8 mouse cellular contexts compared by ENCODE assay signal in genomic region chr13:81944469-81944868, GRCm38 (mm10).
DNase-seq lines count a peak whose midpoint lies in the region; ATAC-seq lines count a peak whose summit lies in the region.

No protein-coding gene starts in this region.

- H3K36me3 ChIP-seq in kidney, embryonic 15.5 days: no peaks in the 10 kb centered on the region
- H3K36me3 ChIP-seq in embryonic facial prominence, embryonic 11.5 days (replicated peaks; ENCODE audit: control insufficient read depth, insufficient read depth, low read depth, low read length): no peaks in the 10 kb centered on the region
- no peaks in the 10 kb centered on the region for H3K36me3 ChIP-seq in hindbrain, embryonic 14.5 days (replicated peaks; ENCODE audit: control insufficient read depth, insufficient read depth)
- no peaks in the 10 kb centered on the region for H3K36me3 ChIP-seq in midbrain, embryonic 16.5 days (ENCODE audit: control insufficient read depth, insufficient read depth, low read length)

- peak overlapping the region; percentile 49 for H3K4me2 ChIP-seq in kidney, embryonic 15.5 days
- no peak overlapping the region for H3K4me2 ChIP-seq in embryonic facial prominence, embryonic 11.5 days (ENCODE audit: low read depth, low read length)
- peak overlapping the region; percentile 73 for H3K4me2 ChIP-seq in hindbrain, embryonic 14.5 days (replicated peaks)
- H3K4me2 ChIP-seq in midbrain, embryonic 16.5 days (ENCODE audit: low read length): peak overlapping the region; percentile 62

- H3K27me3 ChIP-seq in kidney, embryonic 15.5 days: no peaks in the 10 kb centered on the region; the same call in 1 of the 2 replicates
- H3K27me3 ChIP-seq in embryonic facial prominence, embryonic 11.5 days (ENCODE audit: control insufficient read depth, insufficient read depth, low read length): no peaks in the 10 kb centered on the region
- no peaks in the 10 kb centered on the region for H3K27me3 ChIP-seq in hindbrain, embryonic 14.5 days (ENCODE audit: control insufficient read depth, insufficient read depth, low read length)
- H3K27me3 ChIP-seq in midbrain, embryonic 16.5 days (ENCODE audit: control insufficient read depth, insufficient read depth, low read depth, low read length): no peaks in the 10 kb centered on the region

- H3K9ac ChIP-seq in kidney, embryonic 15.5 days: no peak overlapping the region
- H3K9ac ChIP-seq in embryonic facial prominence, embryonic 11.5 days (replicated peaks; ENCODE audit: low read length): no peak overlapping the region
- peak overlapping the region; percentile 56 for H3K9ac ChIP-seq in hindbrain, embryonic 14.5 days
- H3K9ac ChIP-seq in midbrain, embryonic 16.5 days (ENCODE audit: low read depth, low read length): no peak overlapping the region

- H3K27ac ChIP-seq in kidney, embryonic 15.5 days: no peak overlapping the region
- no peak overlapping the region for H3K27ac ChIP-seq in embryonic facial prominence, embryonic 11.5 days (replicated peaks; ENCODE audit: low read depth, low read length)
- peak overlapping the region; percentile 32; the same call in 1 of the 2 replicates for H3K27ac ChIP-seq in hindbrain, embryonic 14.5 days
- H3K27ac ChIP-seq in midbrain, embryonic 16.5 days (ENCODE audit: low read length): peak overlapping the region; percentile 41; the same call in 1 of the 2 replicates

- peak; percentile 52 for ATAC-seq in kidney, embryonic 15.5 days (replicated peaks; ENCODE audit: low FRiP score)
- peak; percentile 69 for ATAC-seq in embryonic facial prominence, embryonic 11.5 days (replicated peaks; ENCODE audit: insufficient number of reproducible peaks, low FRiP score, low TSS enrichment, low read depth)
- ATAC-seq in hindbrain, embryonic 14.5 days (ENCODE audit: low FRiP score): peak; percentile 90
- ATAC-seq in midbrain, embryonic 16.5 days: peak; percentile 92

- WGBS in kidney, embryonic 15.5 days: 45% methylated on average over 6 of the region's 6 CpGs
- WGBS in embryonic facial prominence, embryonic 11.5 days: 62% methylated on average over 6 of the region's 6 CpGs
- 25% methylated on average over 6 of the region's 6 CpGs for whole genome bisulfite sequencing in hindbrain, embryonic 14.5 days
- WGBS in midbrain, embryonic 16.5 days: 26% methylated on average over 6 of the region's 6 CpGs

- no peak for DNase-seq in kidney, adult 18-20 months
- DNase-seq in embryonic facial prominence, embryonic 11.5 days (ENCODE audit: low spot score): no peak
- no peak for DNase-seq in hindbrain, embryonic 14.5 days (ENCODE audit: low spot score)
- DNase-seq in layer of hippocampus, adult 8-10 months (ENCODE audit: low spot score in 2 of 2): no peak
- DNase-seq in urinary bladder, adult 18-20 months (ENCODE audit: low spot score in 2 of 2): no peak
- DNase-seq in spleen, adult 18-20 months: no peak

- no peaks in the 10 kb centered on the region for H3K9me3 ChIP-seq in kidney, embryonic 15.5 days (replicated peaks)
- no peaks in the 10 kb centered on the region for H3K9me3 ChIP-seq in embryonic facial prominence, embryonic 11.5 days (replicated peaks; ENCODE audit: control insufficient read depth, low read length)
- no peaks in the 10 kb centered on the region for H3K9me3 ChIP-seq in hindbrain, embryonic 14.5 days (ENCODE audit: control insufficient read depth, low read length)
- H3K9me3 ChIP-seq in midbrain, embryonic 16.5 days (replicated peaks; ENCODE audit: control insufficient read depth, low read length, poor library complexity, severe bottlenecking): no peaks in the 10 kb centered on the region

- 0 out of 2 replicates have a peak overlapping the region, but pooled peaks have one; percentile 19 for H3K4me3 ChIP-seq in kidney, embryonic 15.5 days (replicated peaks)
- no peak overlapping the region for H3K4me3 ChIP-seq in embryonic facial prominence, embryonic 11.5 days (ENCODE audit: low read depth, low read length)
- peak overlapping the region; percentile 35 for H3K4me3 ChIP-seq in hindbrain, embryonic 14.5 days (replicated peaks; ENCODE audit: low read length)
- H3K4me3 ChIP-seq in midbrain, embryonic 16.5 days (ENCODE audit: low read depth, low read length): peak overlapping the region; percentile 38

- peaks cover 10% of the 10 kb centered on the region for H3K4me1 ChIP-seq in kidney, embryonic 15.5 days
- no peaks in the 10 kb centered on the region; the same call in 1 of the 2 replicates for H3K4me1 ChIP-seq in embryonic facial prominence, embryonic 11.5 days (ENCODE audit: control insufficient read depth, insufficient read depth, low read length)
- peaks cover 11% of the 10 kb centered on the region for H3K4me1 ChIP-seq in hindbrain, embryonic 14.5 days (replicated peaks; ENCODE audit: control insufficient read depth, insufficient read depth, low read length)
- peaks cover 12% of the 10 kb centered on the region for H3K4me1 ChIP-seq in midbrain, embryonic 16.5 days (ENCODE audit: control insufficient read depth, insufficient read depth, low read length)

Comparison
In these comparisons a context has a peak if more than half of its experiments do, and no peak if none do; other contexts are left out.
1. H3K27ac ChIP-seq: peak in hindbrain, embryonic 14.5 days (single experiment) and midbrain, embryonic 16.5 days (single experiment); none in kidney, embryonic 15.5 days (single experiment) and embryonic facial prominence, embryonic 11.5 days (single experiment).
2. Peak in every context shown above with its lines, with median percentiles within 50 percentile points of each other: ATAC-seq.